Mouse (Mus musculus): ENCODE results near the gene Prpsap2.

Prpsap2 gene

GRCm38 (mm10) chr11:61714346-61715117 lies 47.4 kb downstream of the Prpsap2 start:
- peak; percentile 81 to 82 for DNase-seq

DNA sequence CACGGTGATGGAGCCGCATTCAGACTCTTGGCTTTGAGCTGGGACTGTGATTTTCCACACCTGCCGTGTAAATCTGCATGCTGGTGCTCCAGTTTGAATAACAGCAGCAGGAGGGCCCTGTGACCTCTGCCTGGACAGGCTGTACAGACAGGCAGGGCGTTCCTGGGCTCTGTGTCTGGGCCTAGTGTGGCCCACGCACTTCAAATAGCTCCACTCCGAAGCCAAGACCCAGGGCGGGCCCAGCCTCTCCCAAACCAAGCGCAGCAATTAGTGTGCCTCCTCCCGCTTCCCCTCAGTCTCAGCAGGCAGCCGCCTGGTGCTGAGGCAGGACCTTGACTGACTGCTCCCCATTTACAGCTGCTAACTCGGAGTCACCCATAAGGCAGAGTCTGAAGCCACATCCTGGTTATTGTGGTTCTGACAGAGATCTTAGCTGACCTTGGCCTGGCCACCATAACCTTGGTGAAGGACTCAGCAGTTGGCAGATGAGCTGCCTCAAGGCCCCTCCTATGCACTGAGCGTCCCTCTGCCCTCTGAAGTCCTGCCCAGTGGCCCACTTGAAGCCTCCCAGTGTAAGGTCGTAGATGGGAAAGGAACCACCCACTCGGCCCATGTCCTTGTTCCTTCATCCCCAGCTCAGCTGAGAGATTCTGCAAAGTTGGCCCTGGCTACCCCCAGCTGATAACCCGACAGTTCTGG lies 48.6 kb downstream of the Prpsap2 start:
- no peak for DNase-seq

DNA sequence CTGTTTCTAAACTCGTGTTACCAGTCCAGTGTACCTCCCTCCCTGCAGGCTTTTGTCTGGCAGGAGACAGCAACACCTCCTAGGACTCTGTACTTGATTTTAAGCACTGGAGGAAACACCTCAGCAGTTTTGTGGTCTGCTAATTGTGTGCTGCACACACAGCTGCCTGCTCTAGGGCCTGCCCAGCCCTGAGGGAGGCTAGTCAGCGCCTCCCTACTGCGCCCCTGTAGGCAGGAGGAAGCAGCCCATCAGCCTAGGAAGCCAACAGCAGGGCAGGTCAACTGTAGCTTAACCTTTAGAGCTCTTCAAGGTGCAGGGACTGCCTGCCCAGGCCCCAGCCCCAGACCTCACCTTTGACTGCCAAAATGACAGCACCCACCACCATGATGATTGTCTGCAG lies 53.0 kb downstream of the Prpsap2 start:
- peak in 1 of 2 experiments; percentile 43 for DNase-seq

DNA sequence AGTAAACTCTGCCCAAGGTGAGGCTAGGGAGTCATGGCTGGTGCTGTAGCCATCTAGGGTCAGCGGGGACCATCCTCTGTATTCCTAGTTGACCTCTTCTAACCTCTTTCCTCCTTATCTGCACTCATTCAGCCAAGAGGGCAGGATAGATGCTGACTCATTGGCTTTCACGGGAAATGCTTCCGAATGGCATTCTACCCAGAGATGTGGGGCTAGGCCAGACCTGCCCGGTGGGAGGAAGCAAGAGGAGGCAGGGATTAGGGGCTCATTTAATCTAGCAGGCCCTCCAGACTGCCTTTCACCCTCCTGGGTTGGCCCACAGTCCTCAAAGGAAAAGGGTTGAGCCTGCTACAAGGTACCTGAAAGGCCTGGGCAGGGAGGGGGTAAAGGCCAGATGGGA lies 55.7 kb downstream of the Prpsap2 start:
- no peak for DNase-seq

GRCm38 (mm10) chr11:61705581-61705980 lies 56.3 kb downstream of the Prpsap2 start:
- no peak for DNase-seq

GRCm38 (mm10) chr11:61702494-61702893 lies 59.4 kb downstream of the Prpsap2 start:
- DNase-seq = no peak

DNA sequence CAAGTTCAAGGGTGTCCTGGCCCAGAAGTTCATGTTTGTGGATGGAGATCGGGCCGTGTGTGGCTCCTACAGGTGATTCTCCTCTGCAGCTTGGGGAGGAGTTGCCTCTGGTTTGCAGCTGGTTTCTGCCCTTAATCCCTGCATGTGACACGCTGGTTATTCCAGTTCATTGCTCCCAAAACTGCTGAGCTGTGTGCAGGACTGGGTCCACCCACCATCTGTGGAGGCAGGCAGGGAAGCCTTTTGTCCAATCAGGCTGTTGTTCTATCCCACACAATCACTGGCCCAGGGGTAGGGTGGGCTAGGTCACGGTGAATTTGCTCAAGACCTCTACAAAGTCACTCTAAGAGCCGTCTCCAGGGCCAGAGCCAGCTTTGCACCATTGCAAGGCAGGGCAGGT lies 60.2 kb downstream of the Prpsap2 start:
- DNase-seq = peak; percentile 74 to 84

DNA sequence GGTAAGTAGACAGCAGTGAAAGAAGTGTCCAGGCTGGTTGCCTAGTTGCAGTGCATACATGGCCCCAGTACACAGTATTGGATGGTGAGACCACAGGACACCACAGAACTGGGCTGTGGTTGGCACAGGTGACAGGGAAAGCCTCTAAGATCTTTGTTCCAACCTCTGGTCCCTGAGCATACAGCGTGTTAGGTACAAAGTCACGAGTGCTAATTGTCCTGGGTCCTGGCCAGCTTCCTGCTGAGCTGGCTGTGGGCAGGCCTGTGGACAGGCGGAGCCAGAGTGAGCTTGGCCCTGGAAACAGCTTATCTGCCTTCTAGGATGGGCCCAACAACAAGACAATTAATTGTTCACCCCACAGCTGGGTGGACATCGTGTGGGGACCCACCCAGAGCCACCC lies 62.0 kb downstream of the Prpsap2 start:
- peak; percentile 91 for DNase-seq

DNA sequence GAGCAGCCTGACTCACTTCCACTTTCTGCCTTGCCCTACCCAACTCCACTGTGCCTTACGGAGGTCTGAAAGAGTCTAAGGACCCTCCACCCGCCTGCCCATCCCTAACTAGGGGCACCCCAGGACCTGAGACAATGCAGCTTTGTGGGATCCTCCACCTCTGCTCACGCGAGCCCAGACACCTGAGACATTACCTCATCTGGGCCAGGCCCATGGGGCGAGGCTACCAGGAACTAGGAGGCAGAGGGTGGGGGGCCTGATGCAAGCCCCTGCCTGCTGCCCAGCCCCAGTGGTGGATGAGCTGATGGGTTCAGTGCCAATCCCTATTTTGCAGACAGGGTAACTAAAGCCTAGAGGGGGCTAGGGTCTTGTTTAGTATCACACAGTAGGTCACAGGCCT lies 62.4 kb downstream of the Prpsap2 start:
- DNase-seq = no peak

DNA sequence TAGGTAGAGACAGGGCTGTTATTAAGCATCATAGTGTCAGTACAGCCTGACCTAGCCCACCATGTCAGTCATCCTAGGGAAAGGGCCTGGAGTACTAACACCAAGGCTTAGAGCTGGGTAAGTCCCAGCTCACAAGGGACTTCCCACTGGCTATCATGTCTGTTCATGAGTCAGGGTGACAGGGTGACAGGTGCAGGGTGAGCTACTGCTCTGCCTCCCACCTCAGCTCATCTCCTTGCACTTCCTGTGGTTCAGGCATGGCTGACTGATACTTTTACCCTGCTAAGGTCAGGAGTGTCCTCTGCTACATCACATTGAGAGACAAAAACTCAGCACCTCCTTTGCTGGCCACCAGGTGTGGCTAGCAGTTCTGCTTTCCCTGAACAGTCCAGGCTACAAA lies 63.0 kb downstream of the Prpsap2 start:
- DNase-seq = no peak

DNA sequence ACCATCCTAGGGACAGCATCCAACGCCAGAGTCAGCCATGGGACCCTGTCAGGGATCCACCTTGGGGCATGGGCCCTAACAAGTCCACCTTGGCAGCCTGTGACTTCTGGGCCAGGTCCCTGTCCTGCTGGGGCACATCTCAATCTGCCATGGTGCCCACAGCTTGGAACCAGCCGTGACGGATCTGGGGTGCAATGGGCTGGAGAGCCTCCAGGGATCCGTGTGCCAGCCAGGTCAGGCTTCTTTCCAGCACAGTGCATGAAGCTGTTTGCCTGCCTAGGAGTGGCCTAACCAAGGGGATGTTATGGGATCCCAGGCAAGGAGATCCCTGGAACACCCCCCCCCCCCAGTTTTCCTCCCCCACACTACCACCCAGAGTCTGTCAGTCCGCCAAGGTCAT lies 68.9 kb downstream of the Prpsap2 start:
- no peak for DNase-seq

- no peak for DNase-seq
These were observed 74.3 kb downstream of the Prpsap2 start for GRCm38 (mm10) chr11:61687595-61687994.

- DNase-seq = peak in 1 of 2 experiments; percentile 56
These were observed 74.9 kb downstream of the Prpsap2 start for GRCm38 (mm10) chr11:61686906-61687453.

DNA sequence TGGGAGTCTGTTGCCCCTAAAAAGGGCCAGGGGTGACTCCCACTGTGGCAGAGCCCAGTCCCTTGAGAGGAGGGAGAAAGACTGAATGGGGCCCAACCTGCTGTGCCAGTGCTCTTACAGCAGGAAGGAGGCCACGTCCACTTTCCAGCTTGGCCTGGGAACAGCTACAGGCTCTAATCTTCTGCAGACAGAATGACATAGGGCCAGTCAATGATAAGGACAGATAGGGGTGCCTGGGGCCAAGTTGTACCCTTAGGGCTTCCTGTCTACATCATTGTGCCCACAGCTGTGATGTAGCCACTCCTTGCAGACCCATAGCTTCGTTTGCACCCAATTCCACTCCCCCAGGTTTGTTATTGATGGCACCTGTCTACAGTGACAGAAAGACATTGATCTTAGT lies 75.7 kb downstream of the Prpsap2 start:
- DNase-seq = no peak

DNA sequence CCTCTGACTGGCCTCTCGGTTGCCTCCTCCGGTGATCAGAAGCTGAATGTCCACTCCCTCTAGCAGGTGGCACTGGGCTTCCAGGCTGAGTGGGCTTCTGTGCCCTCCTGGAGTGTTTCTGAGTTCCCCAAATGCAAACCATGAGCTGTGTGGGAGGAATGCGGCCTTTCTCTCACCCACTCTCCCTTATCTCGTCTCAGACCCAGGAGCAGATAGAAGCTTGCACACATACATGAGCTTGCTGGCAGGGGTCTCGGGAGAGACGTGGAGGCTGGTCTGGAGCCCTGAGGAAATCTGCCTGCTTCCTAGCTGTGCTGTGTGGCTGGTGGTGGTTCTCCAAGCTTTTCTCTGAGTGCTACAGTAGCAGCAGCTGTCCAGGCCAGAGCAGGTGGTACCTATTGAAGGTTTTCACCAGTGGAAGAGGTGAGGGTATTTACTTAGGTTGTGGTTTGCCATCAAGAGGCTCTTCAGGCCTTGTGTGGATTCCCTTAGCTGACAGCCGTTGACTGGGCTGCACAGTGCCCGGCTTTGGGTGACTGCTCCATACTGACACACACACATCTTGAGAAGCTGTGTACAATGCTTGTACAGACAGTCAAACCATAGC lies 76.7 kb downstream of the Prpsap2 start:
- no peak for DNase-seq

- peak; percentile 82 to 90 for DNase-seq
These were observed 77.8 kb downstream of the Prpsap2 start, which contains the start of gene Fam83g for GRCm38 (mm10) chr11:61683907-61684731. Fam83g (plus strand) TSS chr11:61684091.

Measured in kidney, postnatal 36 days (tissue).